Mouse (Mus musculus): ENCODE measurements around the gene Tex29.

GRCm38 (mm10) chr8:11896677-11897076 is 56.4 kb downstream of the Tex29 start:
- TF ChIP-seq GATA1 (IDR thresholded peaks at IDR 0.05; ENCODE audit: low read length) (no peak), TAL1 (IDR thresholded peaks at IDR 0.05; ENCODE audit: low read length) (no peak)
